Mouse (Mus musculus) natural killer cell, adult 2 months (primary cell): ENCODE measurements around the gene Magi1.

Experiments
- DNase-seq, 2 experiments: peaks; one replicate each; pipeline ENCODE4 v3.0.0; 2022; ENCODE audit warnings: low spot score in 2 of 2

The Magi1 gene

DNA sequence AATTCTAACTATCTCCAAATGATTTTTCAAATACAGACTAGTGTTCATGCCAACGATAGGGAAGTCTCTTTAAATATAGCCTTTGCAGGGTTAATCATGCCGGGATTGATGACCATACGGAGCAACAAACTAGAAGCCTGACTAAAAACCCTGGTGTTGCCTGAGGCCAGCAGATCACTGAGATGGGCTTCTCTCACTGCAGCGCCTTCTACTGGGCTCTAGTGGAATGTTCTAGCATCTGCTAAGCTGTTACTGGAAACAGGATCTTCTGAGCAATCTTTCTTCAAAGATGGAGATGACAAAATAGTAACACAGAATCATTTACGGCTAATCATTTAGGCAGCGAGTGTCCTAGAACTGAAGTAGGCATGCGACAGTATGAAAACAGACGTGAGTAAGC lies 554.0 kb downstream of the Magi1 start:
- DNase-seq: no peak

DNA sequence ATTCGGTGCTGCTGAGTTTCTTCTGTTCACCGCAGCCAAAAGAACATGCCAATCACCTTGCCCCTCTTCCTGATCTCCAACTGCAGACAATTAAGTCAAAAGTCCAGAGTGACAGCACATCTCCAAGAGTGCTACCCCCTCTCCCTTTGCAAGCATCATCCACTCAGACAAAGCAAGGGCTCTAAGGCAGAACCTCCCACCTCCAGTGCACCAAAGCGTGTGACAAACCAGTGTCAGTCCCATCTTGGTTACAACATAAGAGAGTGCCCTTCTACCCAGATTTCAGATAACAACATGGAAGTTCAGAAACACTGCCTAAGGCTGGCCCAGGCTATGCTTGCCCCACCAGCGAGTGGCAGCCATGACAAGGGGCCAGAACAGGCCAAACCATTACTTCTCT lies 554.9 kb downstream of the Magi1 start:
- DNase-seq: no peak

- no peak for DNase-seq
Observed at GRCm38 (mm10) chr6:93727630-93728178, 556.0 kb downstream of the Magi1 start.

DNA sequence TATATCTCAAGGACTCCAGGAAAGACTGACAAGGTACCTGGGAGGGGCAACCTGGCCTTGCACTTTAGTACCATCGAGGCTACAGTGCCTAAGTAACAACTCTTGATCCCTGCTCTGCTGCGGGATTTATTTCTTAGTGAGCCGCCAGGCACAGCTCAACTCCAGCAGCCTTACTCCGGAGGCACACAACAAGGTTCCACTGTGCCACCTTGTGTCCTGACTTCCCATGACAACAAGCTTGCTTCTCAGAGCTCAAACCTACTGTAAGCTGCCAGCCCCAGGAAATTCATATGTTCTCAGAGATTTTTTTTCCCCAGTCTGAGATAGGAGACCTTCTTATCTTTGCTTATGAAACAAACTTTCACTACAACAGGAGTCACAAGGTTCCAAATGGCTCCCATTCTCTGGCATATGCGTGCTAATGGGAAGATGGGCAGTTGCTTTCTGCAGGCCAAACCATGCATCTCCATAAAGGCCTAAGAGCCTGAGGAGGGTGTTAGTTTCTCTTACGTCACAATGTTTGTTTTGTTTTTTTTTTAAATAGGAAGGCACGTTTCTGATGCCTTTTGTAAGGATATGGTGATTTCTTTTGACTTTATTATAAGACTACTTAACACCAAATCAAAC lies 556.8 kb downstream of the Magi1 start:
- no peak for DNase-seq

DNA sequence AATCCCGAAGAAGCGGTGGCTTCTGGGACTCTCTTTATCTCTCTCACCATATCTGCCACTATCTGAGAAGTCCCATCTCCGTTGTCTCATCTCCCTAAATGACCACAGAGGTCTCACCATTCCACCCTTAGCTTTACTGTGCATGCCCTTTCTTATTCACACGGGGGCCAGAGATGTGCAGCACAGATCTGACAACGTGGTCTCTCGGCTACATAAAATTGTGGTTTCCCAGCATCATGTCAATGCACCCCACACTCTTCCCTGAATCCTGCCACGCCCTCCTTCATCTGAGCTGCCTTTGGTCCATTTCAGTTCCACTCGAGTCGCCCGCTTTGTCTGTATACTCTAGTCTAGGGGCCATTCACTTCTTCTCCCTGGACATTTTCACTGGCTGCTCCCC lies 557.6 kb downstream of the Magi1 start:
- no peak for DNase-seq

- no peak for DNase-seq
Observed at GRCm38 (mm10) chr6:93724749-93725148, 559.0 kb downstream of the Magi1 start.

DNA sequence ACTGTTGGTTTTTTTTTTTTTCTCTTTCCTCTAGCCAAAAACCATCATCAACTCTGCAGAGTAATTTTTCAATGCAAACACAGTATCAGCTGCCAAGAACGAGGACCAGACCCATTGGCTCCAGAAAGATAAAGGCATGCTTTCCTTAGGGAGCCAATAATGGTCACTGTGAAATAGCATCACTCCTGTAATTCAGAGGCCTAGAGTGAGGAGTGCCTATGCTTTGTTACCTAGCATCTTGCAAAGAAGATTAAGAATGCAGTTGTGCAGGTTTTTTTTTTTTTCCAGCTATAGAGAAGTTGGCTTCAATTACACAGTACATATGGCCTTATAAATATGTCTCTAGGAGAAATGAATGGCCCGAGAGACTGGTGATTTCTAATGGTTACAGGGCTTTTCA lies 560.5 kb downstream of the Magi1 start:
- DNase-seq: no peak

DNA sequence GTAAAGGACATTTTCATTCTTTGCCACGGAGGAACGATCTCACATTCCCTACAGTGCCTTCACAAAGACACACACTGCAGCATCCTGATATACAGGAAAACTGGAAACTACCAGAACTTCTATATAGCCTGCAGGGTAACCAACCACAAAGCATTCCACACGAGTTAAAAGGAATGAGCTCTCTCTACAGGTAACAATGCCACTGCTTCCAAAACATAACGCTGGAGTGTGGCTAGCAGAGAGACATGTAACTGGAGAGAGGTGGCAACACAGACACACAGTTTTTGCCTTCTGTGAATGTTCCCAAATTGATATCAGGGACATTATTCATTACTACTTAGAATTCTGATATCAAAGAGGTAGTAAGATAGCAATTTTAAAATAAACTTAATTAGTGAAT lies 564.2 kb downstream of the Magi1 start:
- DNase-seq: no peak

GRCm38 (mm10) chr6:93718385-93718784 lies 565.3 kb downstream of the Magi1 start:
- no peak for DNase-seq

DNA sequence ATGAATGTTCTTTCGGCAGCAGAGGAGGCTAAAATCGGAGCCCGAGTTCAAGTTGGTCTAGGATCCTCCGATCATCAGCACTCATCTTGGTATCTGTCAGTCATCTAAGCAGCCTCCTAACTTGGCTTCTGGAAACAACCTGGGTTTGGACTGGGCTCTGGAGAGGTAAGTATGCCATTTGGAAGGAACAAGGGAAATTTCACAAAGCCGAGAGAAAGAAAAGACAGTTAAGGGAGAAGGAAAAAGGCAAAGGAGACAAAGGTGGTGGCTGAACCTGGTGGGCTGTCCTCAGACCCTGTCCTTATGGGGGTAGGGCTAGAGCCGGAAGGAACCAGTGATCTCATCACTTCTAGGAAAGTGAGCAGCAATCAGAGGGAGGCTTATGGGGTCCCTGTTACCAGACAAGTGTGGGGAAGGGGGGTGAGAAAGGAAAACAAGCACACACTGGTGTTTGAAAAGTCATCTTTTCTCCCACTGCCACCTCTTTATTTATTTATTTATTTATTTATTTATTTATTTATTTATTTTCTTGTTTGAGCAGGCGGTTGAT lies 565.8 kb downstream of the Magi1 start:
- DNase-seq: no peak

- DNase-seq: no peak
Observed at GRCm38 (mm10) chr6:93716686-93717625, 566.8 kb downstream of the Magi1 start.

GRCm38 (mm10) chr6:93715181-93716180 lies 568.2 kb downstream of the Magi1 start:
- no peak for DNase-seq

DNA sequence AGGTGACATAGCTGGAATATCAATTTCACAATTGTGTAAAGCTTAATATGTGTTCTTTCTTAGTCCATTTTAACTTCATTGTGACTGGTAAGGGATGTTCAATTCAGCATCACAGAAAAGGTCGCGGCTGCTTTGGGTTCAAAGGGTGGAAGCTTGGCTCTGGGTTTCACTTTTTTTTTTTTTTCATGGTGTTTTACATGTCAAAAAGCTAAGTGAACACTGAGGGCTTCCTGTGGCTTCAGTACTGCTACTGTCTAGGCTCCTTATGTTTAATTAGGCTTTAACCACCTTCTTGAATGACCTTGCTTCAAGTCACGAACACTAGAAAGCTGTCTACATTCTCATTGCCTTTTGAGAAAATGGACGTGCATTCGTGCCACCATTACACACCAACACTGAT lies 579.4 kb downstream of the Magi1 start:
- DNase-seq: no peak

DNA sequence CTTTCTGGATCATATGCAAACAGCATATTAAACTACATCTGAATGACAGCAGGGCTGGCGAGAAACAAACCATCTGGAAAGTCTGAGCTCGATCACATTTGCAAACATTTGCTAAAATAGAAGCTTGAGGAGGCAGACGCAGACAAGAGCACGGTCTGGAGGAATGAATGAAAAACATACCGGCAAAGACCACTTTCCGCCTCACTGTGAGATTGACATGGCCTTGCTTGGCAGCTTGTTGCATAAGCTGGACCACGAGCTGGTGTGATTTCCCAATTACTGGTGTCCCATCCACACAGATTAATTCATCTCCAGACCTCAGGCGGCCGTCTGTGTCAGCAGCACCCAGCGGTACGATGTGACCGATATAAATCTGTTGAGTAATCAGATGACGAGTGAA lies 584.3 kb downstream of the Magi1 start:
- DNase-seq: no peak

GRCm38 (mm10) chr6:93697956-93698355 lies 585.8 kb downstream of the Magi1 start:
- no peak for DNase-seq

DNA sequence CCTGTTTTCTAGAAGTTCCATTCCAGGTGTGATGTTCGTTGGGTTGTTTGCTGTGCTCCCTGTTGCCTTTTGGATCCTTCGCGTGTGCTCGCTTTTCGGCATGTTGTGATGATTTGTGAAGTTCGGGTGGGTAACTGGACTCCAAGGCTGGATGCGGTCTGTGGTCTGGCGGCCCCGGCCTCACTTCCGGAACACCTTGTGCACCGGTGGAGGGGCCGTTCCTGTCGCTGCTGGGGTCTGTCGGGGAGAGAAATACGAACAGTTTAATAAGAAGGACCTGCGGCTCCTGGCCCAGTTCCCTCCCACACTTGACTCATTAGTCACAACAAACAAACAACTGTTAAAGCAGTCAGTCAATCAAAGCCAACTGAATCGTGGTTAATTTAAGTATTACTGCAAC lies 605.0 kb downstream of the Magi1 start:
- no peak for DNase-seq

DNA sequence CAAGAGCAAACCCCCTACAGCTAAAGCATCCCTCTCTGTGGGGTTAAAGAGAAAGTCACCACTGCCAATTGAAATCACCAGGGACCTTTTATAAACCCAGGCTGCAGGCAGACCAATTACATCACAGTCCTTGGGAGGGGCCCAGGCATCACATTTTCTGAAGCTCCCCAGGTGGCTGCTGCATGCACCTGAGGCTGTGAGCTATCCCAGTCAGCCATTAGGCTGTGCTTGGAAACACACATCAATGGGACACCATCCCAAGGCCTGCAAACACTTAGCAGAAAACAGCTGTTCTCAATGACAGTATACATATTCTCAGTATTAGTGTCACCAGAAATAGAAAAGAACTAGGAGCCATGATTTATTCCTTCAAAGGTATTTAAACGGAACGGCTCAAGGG lies 617.0 kb downstream of the Magi1 start:
- DNase-seq: no peak

- DNase-seq: no peak
Observed at GRCm38 (mm10) chr6:93665056-93665805, 618.5 kb downstream of the Magi1 start.

GRCm38 (mm10) chr6:93661139-93661538 lies 622.6 kb downstream of the Magi1 start:
- DNase-seq: no peak

DNA sequence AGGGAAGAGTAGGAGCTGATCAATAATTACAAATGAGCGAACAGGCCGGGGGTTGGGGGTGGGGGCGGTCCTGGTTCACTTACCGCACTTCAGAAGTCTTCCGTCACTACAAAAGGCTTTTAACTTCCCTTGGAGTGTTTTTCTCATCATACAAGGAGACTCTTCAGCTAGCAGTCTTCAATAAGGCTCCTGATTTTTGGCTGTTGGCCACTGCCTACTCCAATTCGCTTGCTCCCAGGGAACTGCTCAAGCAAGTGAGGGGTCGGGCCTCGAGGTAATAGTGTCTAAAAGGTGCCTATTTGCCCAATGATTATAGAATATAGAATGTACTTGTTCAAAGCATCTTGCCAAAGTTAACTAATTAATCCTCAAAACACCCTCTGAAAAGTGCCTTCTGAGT lies 624.2 kb downstream of the Magi1 start:
- no peak for DNase-seq
